Mouse (Mus musculus): ENCODE data around the gene Upb1. TPM values are rescaled to one million over a fixed set of nuclear protein-coding genes. Genes with fewer than 3 reads are reported as not detected.
"Not testable (repeated sequence)": the region's sequence is repeated elsewhere in the genome, so short reads cannot be mapped to it uniquely, and the experiment has no call there.

The Upb1 gene
- total and polyA plus RNA-seq, 3 experiments, result 0.70 to 0.89 (median 0.70) TPM

DNA sequence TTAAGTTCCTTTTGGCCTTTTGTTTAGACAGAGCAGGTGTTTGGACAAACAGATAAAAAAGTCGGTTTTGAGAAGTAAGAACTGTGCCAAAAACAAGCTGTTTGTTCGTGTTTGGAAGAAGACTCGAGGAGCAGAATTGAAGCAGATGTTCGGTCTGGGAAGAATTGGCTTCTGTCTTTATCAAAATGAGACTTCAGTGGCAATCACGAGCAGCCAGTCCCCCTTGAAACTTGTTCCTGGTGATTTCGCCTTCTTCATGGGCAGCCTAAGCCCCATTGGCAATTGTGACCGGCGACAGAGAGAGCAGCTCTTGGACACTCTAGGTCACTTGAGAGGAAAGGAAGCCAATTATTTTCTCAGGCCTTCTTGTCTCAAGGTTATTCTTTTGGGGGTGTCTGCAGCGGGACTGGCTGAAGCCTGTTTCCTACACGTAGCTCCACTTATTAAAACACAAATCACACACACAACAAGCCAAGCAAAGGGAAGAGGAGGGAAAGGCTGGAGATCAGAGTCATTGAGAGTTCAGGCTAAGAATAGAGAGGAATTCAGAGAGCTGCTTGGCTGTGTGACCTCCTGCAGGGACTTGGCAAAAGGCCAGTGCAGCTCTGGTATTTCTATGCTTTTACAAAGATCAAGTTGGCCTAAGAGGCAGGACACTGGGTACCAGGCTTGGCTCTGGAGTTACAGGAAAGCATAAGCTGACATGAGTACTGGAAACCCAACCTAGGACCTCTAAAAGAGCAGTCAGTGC lies 50.3 kb downstream of the Upb1 start:
- 6% methylated on average over 10 of the region's 10 CpGs for WGBS
- no peaks in the 10 kb centered on the region for H3K79me2 ChIP-seq (replicated peaks; ENCODE audit: control insufficient read depth, insufficient read depth, low read length)
- H3K27ac ChIP-seq, result peak overlapping the region; percentile 65
- DNase-seq, result peak in 1 of 2 experiments; percentile 69
- H3K4me3 ChIP-seq, result no peak overlapping the region
- no peak for TF ChIP-seq EP300 (IDR thresholded peaks at IDR 0.05; ENCODE audit: insufficient read depth, low read depth, low read length)
- H3K27me3 ChIP-seq (ENCODE audit: control insufficient read depth, insufficient read depth, low read length), result no peaks in the 10 kb centered on the region
- peaks cover 4% of the 10 kb centered on the region; the same call in 1 of the 2 replicates for H3K36me3 ChIP-seq (ENCODE audit: control insufficient read depth, insufficient read depth, low read length)
- intact Hi-C loops (cut with DNase I), result no loop called here
- no peak overlapping the region; the same call in 1 of the 2 replicates for H3K9ac ChIP-seq (ENCODE audit: low read depth, low read length)
- peaks cover 16% of the 10 kb centered on the region for H3K4me1 ChIP-seq (ENCODE audit: control insufficient read depth, insufficient read depth, low read length)

DNA sequence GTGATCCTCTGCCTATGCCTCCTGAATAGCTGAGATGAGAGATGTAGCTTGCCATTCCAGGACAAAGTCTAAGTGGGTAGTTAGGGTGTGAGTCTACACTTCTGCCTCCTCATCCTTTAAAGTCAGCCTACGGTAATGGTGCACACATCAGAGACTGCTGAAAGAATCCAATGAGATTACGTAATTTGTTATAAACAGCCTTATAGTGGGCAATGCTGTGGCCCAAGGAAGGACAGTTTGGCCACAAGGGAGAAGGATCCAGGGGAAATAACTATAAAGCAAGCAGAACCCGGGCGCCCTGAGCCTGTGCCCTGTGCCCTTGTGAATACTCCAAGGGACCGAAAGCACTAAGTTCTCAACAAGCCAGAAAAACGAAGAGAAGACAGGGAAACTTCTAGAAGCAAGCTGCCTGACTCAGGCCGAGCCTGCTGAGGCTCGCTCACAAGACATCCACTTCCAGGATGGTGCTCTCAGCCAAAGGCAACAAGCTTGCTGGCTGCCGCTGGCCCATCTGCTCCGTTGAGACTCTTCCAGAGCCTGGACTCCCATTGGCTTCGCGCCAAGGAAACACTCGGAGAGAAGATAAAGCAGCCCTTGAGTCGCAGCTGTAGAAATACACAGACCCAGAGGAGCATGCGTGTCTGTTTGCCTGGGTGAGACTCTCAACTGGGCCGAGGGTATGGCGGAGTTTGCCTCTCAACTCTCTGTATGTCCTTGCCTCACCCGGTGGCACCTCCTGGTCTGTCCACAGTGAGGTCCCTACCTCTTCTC lies 55.3 kb downstream of the Upb1 start:
- WGBS, result 13% methylated on average over 14 of the region's 18 CpGs
- H3K4me3 ChIP-seq; H3K27me3 ChIP-seq (ENCODE audit: control insufficient read depth, insufficient read depth, low read length); H3K79me2 ChIP-seq (replicated peaks; ENCODE audit: control insufficient read depth, insufficient read depth, low read length); intact Hi-C loops (cut with DNase I); H3K9ac ChIP-seq (ENCODE audit: low read depth, low read length); H3K36me3 ChIP-seq (ENCODE audit: control insufficient read depth, insufficient read depth, low read length): not testable (repeated sequence)
- Histone ChIP-seq H3K27ac (peak overlapping the region; percentile 76), H3K4me1 (ENCODE audit: control insufficient read depth, insufficient read depth, low read length) (peaks cover 13% of the 10 kb centered on the region)
- TF ChIP-seq POLR2A (IDR thresholded peaks at IDR 0.05; ENCODE audit: insufficient read depth, low read depth, low read length), result 0 out of 2 replicates have a peak, but pooled peaks have one; percentile 22
- peak; percentile 57 to 59 for DNase-seq

DNA sequence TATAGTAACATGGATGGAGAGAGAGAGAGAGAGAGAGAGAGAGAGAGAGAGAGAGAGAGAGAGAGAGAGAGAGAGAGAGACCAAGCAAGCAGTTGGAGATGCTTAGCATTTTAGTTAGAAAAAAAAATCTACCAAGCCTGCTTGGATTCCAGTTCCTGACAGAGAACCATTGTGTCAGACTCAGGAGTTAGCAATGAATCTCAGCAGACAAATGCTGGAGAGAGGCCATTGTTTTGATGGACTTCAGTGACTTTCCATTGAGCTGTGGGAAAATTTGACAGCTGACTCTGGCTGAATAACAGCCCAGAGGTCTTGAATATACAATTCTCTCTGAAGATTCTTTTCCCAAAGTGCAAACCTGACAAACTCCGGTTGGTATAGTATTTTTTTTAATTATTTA lies 56.9 kb downstream of the Upb1 start:
- Histone ChIP-seq H3K9ac (ENCODE audit: low read depth, low read length) (no peak overlapping the region), H3K4me1 (ENCODE audit: control insufficient read depth, insufficient read depth, low read length) (peaks cover 7% of the 10 kb centered on the region), H3K36me3 (ENCODE audit: control insufficient read depth, insufficient read depth, low read length) (no peaks in the 10 kb centered on the region), H3K79me2 (replicated peaks; ENCODE audit: control insufficient read depth, insufficient read depth, low read length) (no peaks in the 10 kb centered on the region), H3K27ac (peak overlapping the region; percentile 52), H3K4me3 (no peak overlapping the region), H3K27me3 (ENCODE audit: control insufficient read depth, insufficient read depth, low read length) (no peaks in the 10 kb centered on the region)
- WGBS, result 54% methylated on average over 1 of the region's 1 CpGs
- no peak for DNase-seq
- intact Hi-C loops (cut with DNase I), result no loop called here
- TF ChIP-seq CTCF (IDR thresholded peaks at IDR 0.05) (no peak), EP300 (IDR thresholded peaks at IDR 0.05; ENCODE audit: insufficient read depth, low read depth, low read length) (no peak), POLR2A (IDR thresholded peaks at IDR 0.05; ENCODE audit: insufficient read depth, low read depth, low read length) (no peak)

DNA sequence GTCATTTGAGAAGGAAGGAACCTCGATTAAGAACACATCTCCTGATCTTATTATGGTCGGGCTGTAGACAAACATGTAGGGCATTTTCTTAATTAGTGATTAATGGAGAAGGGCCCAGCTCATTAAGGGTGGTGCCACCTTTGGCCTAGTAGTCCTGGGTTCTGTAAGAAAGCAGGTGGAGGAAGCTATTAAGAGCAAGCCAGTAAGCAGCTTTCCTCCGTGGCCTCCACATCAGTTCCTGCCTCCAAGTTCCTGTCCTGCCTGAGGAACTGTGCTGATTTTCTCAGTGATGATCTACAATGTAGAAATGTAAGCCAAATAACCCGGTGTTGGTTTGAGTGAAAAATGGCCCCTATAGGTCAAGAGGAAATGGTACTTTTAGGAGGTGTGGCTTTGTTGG lies 57.4 kb downstream of the Upb1 start:
- Histone ChIP-seq H3K4me1 (ENCODE audit: control insufficient read depth, insufficient read depth, low read length) (peaks cover 7% of the 10 kb centered on the region), H3K36me3 (ENCODE audit: control insufficient read depth, insufficient read depth, low read length) (no peaks in the 10 kb centered on the region), H3K79me2 (replicated peaks; ENCODE audit: control insufficient read depth, insufficient read depth, low read length) (no peaks in the 10 kb centered on the region), H3K27me3 (ENCODE audit: control insufficient read depth, insufficient read depth, low read length) (no peaks in the 10 kb centered on the region), H3K9ac (ENCODE audit: low read depth, low read length) (no peak overlapping the region), H3K27ac (peak overlapping the region; percentile 52), H3K4me3 (no peak overlapping the region)
- intact Hi-C loops (cut with DNase I), result no loop called here
- DNase-seq, result no peak
- TF ChIP-seq POLR2A (IDR thresholded peaks at IDR 0.05; ENCODE audit: insufficient read depth, low read depth, low read length), result no peak
- TF ChIP-seq CTCF (IDR thresholded peaks at IDR 0.05), result no peak
- TF ChIP-seq EP300 (IDR thresholded peaks at IDR 0.05; ENCODE audit: insufficient read depth, low read depth, low read length), result no peak
- WGBS, result 57% methylated on average over 4 of the region's 4 CpGs

DNA sequence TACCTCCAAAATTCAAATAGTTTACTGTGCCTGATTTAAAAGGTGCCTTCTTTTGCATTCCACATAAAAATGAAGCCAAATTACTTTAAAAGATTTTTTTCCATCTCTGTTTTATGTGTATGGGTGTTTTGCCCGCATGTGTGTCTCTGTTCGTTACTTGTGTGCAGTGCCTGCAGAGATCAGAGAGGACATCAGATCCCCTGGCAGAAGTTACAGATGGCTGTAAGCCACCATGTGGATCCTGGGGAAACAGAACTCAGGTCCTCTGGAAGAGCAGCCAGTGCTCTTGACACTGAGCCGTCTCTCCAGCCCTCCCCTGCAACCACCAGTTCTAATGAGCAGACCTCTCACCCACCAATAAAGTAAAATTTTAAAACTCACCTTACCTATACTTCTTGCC lies 61.8 kb downstream of the Upb1 start:
- Histone ChIP-seq H3K9ac (ENCODE audit: low read depth, low read length) (no peak overlapping the region), H3K27me3 (ENCODE audit: control insufficient read depth, insufficient read depth, low read length) (no peaks in the 10 kb centered on the region), H3K27ac (no peak overlapping the region), H3K4me1 (ENCODE audit: control insufficient read depth, insufficient read depth, low read length) (peaks cover 5% of the 10 kb centered on the region), H3K4me3 (no peak overlapping the region), H3K79me2 (replicated peaks; ENCODE audit: control insufficient read depth, insufficient read depth, low read length) (no peaks in the 10 kb centered on the region), H3K36me3 (ENCODE audit: control insufficient read depth, insufficient read depth, low read length) (no peaks in the 10 kb centered on the region)
- intact Hi-C loops (cut with DNase I), result no loop called here
- no peak for TF ChIP-seq POLR2A (IDR thresholded peaks at IDR 0.05; ENCODE audit: insufficient read depth, low read depth, low read length)
- TF ChIP-seq EP300 (IDR thresholded peaks at IDR 0.05; ENCODE audit: insufficient read depth, low read depth, low read length), result no peak
- no peak for TF ChIP-seq CTCF (IDR thresholded peaks at IDR 0.05)
- no peak for DNase-seq
- 85% methylated on average over 3 of the region's 3 CpGs for WGBS

Data from heart, adult 2 months (tissue).